Mouse (Mus musculus) testis, adult 2 months (tissue): ENCODE data around the gene Aco2.

Experiments used
- CTCF ChIP-seq: fragments of 200-500 bp; IDR thresholded peaks from 2 replicates; pipeline ENCODE4 v1.5.1; 2012; ENCODE audit warnings: low read depth, mild to moderate bottlenecking, inconsistent platforms, low read length, moderate library complexity; ENCODE audit not compliant: control insufficient read depth, insufficient read depth, insufficient replicate concordance
- POLR2A ChIP-seq: fragments of 200-500 bp; IDR thresholded peaks from 2 replicates; pipeline ENCODE4 v1.6.1; 2012; ENCODE audit warnings: low read depth, mild to moderate bottlenecking, inconsistent platforms, low read length, moderate library complexity; ENCODE audit not compliant: control insufficient read depth

DNA sequence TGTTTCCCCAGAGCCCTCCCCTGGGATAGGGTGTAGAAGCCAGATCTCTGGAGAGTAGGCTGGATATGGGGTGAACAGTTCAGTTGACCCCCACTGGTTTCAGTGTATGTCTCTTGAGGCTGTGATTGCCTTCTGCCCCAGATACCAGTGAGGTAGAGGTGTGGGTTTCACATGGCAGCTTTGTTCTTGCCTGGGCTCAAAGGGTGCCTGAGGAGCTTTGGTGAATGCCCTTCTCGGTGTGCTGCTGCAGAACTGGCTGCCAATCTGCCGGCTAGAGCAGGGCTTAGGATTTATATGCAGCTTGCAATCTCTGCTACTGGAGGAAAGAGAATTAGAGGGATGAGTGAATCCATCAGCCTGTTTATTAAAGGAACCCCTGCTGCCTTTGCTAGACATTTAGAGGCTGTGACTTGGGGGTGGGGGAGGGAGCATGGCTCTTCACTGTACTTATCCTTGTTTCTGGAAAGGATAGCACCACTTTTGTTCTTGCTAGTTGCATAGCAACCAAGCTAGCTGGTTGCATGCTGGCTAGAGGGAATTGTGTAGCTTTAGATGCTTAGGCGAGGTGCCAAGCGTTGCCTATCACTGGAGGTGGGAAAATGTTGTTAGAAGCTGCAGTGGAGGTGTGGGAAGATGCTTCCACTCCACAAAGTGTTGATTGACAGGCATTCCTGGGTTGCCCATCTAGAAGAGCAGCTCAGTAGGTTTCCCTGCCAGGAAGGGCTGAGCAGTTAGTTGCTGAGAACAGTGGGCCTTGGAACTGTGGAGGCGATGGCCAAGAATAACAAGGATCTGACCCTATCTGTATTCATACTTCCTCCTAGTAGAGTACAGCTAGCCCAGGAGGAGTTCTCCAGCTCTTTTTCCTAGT lies 7.7 kb downstream of the Aco2 start:
- TF ChIP-seq CTCF = no peak
- TF ChIP-seq POLR2A = no peak
